Mouse (Mus musculus) cerebellum, adult 11-12 months (tissue): ENCODE measurements around the gene Kcnmb1.

ENCODE experiments used
- DNase-seq: peaks from one replicate; pipeline ENCODE4 v3.0.0; 2022

Gene Kcnmb1

DNA sequence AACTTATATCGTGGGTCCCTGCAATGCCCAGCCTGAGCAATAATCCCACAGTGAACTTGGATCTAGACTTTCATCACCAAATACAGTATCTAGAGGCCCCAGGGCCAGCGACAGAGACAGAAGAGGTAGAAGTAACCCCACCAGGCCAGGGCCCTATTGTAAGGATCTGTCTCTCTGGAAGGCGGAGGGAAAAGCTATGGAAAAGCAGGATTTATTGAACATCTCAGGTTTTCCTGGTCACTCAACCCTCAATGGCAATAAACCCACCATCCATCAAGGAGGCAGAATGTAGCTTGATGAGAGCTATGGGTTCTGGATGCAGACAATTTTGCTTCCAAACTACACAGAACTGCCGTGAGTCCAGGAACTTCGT is 39.8 kb downstream of the Kcnmb1 start:
- DNase-seq: no peak

DNA sequence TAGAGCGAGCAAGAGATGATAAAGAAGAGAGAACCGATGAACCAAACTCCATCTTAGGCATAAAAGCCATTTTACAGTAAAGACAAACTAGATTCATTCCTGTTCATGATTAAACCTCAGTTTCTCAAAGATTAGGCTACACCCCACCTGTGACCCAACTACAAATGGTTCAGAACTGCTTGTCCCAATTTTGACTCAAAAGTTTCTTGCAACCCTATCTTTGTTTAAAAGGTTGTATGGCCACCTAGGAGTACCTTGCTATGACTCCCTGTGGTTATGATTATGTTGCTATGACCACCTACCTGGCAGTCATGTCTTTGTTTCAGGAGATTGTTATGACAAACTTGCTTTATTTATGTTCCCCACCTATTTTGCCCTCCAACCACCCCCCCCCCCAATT is 44.8 kb downstream of the Kcnmb1 start:
- no peak for DNase-seq

DNA sequence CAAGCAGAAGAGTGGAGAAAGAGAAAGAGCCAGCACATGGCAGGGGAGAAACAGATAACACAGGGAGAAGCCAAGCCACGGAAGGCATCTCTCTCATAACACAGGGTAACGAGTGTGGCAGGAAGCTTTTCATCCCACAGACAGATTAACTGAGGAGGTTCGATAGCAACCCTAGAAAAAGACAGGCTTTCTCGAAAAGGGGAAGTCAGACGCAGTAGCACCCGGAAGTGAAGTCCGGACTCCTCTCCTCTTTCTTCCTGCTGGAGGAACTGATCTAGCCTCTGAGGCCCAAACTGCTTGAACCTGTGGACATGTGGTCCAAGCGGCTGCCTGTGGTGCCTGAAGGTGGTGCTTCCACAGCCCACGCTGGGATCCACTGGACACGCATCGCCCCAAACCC is 45.4 kb downstream of the Kcnmb1 start:
- DNase-seq: no peak

DNA sequence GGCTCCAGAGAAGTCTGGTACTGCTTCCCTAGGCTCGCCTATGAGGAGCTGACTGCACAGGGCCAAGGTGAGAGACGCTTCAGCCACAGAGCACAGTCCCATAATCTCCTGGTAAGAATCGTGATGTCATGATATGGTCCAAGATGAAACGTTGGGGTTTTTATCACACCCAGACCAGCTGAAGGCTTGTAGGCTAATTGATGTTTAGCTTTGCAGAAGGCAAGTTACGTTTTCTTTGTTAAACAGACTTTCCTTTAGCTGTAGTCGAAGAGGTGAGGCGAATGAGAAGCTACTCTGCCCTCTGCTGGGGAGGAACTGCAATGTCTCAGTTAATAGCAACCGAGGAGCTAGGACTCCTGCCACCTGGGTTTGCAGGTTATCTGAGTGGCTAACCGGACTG is 45.9 kb downstream of the Kcnmb1 start:
- DNase-seq: no peak

DNA sequence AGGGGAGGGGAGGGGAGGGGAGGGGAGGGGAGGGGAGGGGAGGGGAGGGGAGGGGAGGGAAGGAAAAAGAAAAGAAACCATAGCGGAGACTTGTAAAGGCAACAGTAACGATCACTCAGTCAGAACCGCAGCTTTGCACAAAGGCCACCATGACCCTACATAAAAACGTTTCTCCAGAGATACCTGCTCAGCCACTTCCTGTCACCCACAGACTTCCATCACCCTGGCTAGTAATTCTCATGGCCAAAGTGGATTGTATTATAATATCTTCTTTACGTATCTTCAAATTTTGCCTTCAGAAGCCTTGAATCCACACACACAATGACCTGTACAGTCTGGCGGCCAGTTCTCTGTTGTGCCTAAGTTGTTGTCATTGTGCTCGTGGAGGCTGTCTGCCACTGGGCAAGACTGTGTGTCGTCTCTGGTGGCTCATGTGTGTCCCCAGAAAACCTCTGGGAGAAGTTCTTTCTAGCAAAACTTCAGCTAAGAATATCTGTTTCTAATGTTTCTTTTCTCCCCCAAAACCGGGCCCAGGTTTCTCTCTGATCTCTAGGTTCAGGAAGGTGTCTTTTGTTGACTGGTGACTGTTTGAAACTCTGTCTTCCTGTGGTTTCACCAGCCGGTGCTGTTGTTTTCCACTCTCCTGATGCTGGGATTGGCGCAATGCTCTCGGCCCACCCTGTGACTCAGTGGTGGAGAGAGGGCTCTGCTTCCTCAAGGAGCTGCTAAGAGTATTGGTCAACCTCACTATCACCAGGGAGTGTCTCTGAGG is 46.7 kb downstream of the Kcnmb1 start:
- DNase-seq: no peak

DNA sequence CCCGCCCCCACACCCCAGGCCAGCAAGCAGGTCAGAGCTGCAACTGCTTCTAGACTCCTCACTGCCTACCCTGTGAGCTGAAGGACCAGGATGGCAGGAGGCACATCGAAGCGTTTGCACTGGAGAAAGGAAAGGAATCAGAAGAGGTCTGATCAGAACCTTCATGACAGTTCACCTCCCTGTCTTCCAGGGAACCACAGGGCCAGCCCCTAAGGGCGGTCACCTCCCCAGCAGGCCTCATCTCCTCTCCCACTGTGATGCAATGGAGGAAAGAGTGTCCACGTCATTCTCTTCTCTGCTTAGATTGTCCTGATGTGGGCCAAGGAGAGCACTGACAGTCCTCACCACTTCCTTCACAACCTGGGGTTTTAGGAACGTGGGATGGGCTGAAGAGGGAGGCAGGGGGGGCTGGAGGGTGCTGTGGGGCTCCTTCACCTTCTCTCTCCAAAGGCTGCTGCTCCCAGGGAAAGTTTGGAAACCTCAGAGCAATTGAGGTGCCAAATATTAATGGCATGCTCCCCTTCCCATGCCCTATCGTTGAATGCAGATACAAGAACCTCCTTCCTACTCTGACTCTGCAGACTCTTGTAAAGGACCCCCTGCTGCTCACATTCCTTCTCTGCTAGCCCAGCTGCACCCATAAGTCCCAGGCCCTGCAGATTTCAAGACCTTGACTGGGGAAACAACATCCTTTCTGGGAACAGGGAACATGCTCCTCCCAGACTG is 47.5 kb downstream of the Kcnmb1 start:
- no peak for DNase-seq

DNA sequence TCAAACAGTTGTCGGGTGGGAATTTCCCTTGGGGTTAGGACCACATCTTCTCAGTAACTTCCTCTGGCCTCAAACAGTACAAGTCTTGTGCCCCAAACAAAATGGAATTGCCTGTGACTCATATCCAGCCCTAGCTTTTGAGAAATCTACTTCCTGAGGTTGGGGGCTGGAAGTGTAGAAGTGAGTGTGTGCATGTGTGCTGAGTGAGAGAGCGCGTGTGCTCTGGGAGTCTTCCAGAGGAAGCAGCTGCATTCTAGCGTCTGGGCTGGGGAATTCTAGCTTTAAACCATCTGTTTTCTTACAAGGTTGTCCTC is 48.0 kb downstream of the Kcnmb1 start:
- no peak for DNase-seq

DNA sequence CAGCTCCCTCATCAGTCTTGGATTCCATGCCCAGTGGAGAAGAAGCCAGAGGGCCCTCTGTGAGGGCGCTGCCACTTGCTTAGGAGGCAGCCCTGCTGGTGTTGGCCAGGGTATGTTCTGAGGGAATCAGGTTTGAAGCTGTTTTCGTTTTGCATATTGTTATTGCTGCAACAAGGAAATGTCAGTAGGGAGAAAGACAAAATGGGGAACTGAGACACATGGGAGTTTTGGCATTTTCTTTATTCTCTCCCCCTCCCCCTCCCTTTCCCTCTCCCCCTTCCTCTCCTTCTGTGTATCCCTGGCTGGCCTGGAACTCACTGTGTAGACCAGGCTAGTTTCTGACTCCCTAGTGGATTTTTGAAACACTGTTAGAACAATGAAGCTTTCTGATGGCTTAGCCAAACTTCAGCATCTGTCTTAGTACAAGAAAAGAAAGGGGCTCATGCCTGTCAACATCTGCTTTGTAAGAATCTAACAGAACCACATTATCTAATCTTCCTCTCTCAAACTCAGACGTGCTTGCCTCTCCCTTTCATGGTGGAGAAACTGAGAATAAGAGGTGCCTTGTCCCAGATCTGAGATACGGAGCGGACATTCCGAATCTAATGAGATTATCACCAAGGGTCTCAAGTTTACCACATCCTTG is 49.3 kb downstream of the Kcnmb1 start:
- DNase-seq: no peak
